Mouse (Mus musculus): ENCODE measurements around the gene Jhy.

Gene Jhy

DNA sequence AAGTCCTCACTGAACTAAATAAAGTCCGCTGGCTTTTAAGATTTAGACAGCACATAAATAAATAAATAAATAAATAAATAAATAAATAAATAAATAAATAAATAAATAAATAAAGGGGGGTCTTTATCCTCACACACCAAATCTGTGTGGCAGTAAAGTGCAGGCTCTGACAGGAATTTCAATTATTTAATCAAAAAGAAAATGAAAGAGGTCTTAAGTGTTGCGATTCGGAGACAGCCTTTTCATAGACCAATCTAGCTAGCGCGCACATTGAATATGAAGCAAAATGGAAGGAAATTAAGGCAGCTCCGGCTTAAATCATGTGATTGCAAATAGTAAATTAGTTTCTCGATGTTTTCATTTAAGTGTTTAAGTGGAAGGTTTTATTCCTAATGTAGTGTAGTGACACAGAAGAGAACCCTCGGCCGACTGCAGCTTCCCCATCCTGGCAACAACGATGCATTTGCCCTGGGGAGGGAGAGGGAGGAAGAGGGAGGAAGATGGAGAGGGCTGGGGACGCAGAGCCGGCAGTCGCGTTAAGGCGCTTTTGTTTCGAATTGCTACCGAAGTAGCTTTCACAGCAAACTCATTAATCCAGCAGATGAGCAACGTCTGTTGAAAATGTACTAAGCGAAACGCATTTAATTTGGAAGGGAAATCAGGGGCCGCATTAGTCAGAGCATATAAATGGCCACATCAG is 105.3 kb downstream of the Jhy start:
- DNase-seq (ENCODE audit: low spot score in 2 of 2), result no peak

DNA sequence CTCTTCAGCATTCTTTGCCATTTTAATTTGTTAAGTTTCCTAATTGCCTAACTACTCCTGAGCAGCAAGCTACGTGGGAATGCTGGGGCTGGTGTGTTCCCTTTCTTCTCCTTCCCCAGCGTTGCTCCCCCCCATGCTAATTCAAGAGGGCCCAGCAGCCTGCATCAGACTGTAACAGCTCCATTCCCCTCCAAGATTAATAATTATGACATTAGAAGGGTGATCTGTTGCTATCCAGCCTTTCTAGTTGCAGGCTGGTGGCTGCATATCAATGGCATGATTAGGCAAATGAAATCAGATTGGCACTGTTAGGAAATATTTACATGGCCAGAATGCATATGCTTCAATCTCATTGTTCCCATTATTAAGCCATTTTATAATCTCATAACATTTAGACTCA is 112.4 kb downstream of the Jhy start:
- DNase-seq (ENCODE audit: low spot score in 2 of 2), result no peak
